Mouse (Mus musculus) small intestine, adult 2 months (tissue): ENCODE results near the gene Plekhm3.

ENCODE experiments used
- CTCF ChIP-seq: fragments of 200-500 bp; IDR thresholded peaks from 2 replicates; pipeline ENCODE4 v1.5.1; 2012; ENCODE audit warnings: low read depth, mild to moderate bottlenecking, control low read depth, inconsistent platforms, low read length, moderate library complexity, mixed read lengths; ENCODE audit not compliant: insufficient replicate concordance, insufficient read length; ENCODE audit errors: extremely low read depth
- POLR2A ChIP-seq: fragments of 200-500 bp; IDR thresholded peaks from 2 replicates; pipeline ENCODE4 v1.6.1; 2012; ENCODE audit warnings: low read depth, mild to moderate bottlenecking, control low read depth, inconsistent platforms, low read length, moderate library complexity

- TF ChIP-seq POLR2A (no peak), CTCF (no peak)
These were observed 7.2 kb downstream of the Plekhm3 start for GRCm38 (mm10) chr1:64949377-64949776.
